Mouse (Mus musculus): Measurements from ENCODE around the gene Trim62.
A peak's percentile ranks its signal among the peaks of the same experiment; 100 is the strongest.

Trim62 gene

GRCm38 (mm10) chr4:128885540-128885939, 2.2 kb downstream of the Trim62 start:
- DNase-seq (ENCODE audit: low spot score in 2 of 2): no peak

DNA sequence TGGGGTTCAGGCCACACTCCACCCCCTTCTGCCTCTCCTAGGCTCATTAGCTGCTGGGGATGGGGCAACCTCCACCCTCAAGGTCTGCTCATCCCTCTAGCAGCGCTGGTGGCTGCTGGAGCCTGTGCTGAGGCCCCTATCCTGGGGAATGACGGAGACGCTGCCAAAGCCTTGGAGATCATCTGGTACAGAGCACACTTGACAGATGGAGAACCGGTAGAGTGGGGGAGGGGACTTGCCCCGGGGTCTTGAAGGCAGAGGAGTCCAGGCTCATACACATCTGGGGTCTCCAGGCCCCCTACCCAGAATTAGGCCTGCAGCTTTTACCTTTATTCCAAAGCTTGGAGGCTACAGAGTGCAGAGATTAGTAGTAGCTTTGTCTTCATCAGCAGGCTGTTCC, 3.2 kb downstream of the Trim62 start:
- DNase-seq (ENCODE audit: low spot score in 2 of 2): no peak

GRCm38 (mm10) chr4:128887026-128887425, 3.6 kb downstream of the Trim62 start:
- no peak for DNase-seq (ENCODE audit: low spot score in 2 of 2)

GRCm38 (mm10) chr4:128887641-128888091, 4.3 kb downstream of the Trim62 start:
- no peak for DNase-seq (ENCODE audit: low spot score in 2 of 2)

DNA sequence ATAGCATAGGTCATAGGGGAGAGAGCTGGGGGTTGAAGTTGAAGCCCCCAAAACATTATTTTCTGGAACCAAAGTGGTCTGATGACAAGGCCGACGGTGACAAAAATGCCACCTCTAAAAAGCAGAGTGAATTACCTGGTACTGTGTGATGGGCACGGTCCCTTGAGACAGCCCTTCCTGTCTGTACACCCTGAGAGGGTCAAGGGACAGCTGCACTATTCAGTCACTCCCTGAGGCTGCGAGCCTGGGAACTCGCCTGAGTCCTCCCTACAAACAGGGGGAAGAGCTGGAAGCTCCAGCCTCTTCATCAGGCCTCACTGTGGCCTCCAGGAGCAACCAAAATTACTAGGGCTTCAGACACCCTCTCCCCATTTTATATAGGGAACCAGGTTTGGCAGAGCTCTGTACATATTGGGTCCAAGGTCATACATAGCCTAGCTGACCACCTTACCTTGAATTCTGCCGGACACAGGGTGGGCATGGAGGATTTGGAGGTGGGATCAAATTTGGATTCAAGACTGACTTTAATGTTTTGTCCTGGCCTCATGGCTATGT, 5.1 kb downstream of the Trim62 start:
- DNase-seq (ENCODE audit: low spot score in 2 of 2): no peak

GRCm38 (mm10) chr4:128889752-128890630, 6.6 kb downstream of the Trim62 start:
- DNase-seq (ENCODE audit: low spot score in 2 of 2): no peak

GRCm38 (mm10) chr4:128891157-128891556, 7.8 kb downstream of the Trim62 start:
- DNase-seq (ENCODE audit: low spot score in 2 of 2): peak; percentile 47 to 67

DNA sequence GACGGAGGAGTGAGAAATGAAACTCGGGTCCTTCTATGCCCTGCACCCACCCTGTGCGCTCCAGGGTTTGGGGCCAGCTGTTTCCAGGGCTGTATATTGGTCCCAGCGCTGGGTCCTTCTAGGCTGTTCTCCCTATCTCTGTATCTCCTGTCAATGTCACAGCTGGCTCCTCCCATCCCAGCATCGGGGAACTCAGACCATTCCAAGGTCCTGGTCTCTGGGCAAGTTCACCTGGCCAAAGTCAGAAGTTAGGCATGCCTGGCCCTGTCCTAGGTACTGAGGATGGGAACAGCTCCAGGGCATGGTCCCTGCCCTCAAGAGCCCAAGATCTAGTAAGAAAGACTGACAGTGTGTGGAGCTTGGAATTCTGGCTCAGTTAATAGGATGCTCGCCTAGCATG, 8.4 kb downstream of the Trim62 start:
- DNase-seq (ENCODE audit: low spot score in 2 of 2): no peak

DNA sequence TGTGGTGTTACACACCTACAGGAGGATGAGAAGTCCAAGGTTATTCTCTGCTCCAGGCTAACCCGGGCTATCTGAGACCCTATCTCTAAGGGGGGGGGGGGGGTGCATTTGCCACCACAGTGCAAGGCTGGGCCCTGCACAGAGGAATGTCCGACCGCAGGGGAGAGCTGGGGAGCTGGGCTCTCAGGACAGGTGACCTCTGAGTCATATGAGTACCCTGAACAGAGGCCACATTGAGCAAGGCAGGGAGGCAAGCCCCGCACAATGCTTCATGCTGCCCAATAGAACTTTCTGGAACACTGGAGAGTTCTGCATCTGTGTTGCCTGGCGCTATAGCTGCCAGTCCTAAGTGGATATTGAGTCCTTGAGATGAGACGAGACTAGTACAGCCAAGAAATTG, 8.8 kb downstream of the Trim62 start:
- DNase-seq (ENCODE audit: low spot score in 2 of 2): no peak

- no peak for DNase-seq (ENCODE audit: low spot score in 2 of 2)
These were observed 10.7 kb downstream of the Trim62 start for GRCm38 (mm10) chr4:128894112-128894511.

GRCm38 (mm10) chr4:128895841-128896240, 12.5 kb downstream of the Trim62 start:
- DNase-seq (ENCODE audit: low spot score in 2 of 2): no peak

DNA sequence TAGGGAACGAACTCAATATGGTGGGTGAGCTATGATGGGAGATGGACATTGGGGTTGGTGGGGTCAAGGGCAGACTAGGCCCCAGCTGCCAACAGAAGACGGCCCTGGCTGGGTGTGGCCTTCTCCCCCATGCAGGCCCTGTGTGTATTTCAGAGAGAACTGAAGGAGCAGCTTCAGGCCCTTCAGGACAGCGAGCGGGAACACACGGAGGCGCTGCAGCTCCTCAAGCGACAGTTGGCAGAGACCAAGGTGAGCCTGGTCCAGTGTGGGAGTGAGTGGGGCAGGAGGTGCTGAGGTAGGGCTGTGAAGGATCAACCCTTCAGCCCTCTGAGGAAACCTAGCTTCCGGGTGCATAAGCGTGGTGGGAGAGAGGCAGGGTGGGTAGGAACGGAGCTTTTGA, 13.3 kb downstream of the Trim62 start:
- DNase-seq (ENCODE audit: low spot score in 2 of 2): no peak

DNA sequence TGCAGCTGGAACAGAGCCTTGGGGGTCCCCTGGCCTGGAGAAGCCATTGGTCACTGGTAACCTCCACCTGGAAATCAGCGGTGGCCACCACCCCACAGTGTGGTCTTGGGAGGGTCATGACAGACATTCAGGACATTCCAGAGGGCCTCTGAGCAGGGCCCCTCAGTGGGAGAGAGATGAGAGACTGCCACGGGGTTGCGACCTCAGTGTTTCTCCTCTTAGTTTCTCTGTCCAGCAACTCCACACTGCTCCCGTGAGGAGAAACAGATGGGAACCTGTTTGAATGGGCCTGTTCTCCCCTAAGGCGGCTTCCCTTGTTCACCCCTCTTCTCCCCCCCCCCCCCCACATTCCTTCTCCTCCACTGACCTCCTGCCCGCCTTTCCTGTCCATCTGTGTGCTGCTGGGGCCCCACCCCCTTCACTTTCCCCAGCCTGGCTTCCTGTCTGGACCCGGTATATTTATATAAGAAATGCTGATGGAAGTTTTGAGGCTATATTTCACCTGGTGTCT, 14.6 kb downstream of the Trim62 start:
- no peak for DNase-seq (ENCODE audit: low spot score in 2 of 2)

- DNase-seq (ENCODE audit: low spot score in 2 of 2): peak; percentile 67 to 83
These were observed 16.0 kb downstream of the Trim62 start for GRCm38 (mm10) chr4:128899332-128899731.

DNA sequence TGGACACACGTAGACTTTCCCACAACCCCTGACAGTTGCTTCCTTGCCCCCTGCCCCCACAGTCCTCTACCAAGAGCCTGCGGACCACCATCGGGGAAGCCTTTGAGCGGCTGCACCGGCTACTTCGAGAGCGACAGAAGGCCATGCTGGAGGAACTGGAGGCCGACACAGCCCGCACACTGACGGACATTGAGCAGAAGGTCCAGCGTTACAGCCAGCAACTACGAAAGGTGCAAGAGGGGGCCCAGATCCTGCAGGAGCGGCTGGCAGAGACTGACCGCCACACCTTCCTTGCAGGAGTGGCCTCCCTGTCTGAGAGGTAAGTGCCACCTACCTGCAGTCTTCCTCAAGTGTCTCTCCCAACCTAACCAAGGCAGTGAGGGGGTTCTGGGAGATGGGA, 17.1 kb downstream of the Trim62 start:
- DNase-seq (ENCODE audit: low spot score in 2 of 2): no peak

GRCm38 (mm10) chr4:128902390-128902789, 19.0 kb downstream of the Trim62 start:
- DNase-seq (ENCODE audit: low spot score in 2 of 2): no peak

DNA sequence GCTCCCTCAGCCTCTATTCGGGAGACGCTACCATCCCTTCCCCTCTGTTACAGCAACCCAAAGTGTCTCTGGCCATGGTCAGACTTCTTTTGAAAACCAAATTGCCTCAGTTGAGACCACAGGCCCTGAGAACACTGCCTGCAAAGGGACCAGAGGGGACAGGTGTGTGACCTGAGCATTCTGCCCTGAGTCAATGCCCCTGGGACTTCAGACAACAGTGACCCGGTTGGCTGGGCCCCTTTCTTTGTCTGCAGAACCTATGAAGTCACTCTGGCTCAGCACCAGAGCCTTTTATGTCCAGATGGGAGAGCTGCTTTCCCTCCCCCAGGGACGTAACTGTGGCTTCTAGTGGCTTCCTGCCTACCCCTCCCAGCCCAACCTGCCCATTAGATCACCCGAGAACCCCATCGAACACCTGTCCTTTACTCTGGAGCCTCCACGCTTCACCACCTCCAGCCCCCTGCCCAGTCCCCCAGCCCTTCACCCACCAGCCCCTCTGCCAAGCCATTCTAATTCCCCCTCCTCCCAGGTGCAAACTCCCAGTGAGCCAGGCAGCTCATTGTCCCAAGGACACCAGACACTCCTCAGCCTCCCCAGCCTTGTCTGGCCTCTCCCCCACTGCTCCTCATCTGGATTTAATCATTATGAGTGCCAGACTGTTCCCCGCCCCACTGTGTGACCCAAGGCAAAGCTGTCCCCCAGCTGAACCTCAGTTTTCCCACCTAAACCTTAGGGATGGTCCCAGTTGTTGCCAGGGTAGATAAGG, 20.8 kb downstream of the Trim62 start:
- no peak for DNase-seq (ENCODE audit: low spot score in 2 of 2)

- DNase-seq (ENCODE audit: low spot score in 2 of 2): no peak
These were observed 21.9 kb downstream of the Trim62 start for GRCm38 (mm10) chr4:128905251-128905650.

DNA sequence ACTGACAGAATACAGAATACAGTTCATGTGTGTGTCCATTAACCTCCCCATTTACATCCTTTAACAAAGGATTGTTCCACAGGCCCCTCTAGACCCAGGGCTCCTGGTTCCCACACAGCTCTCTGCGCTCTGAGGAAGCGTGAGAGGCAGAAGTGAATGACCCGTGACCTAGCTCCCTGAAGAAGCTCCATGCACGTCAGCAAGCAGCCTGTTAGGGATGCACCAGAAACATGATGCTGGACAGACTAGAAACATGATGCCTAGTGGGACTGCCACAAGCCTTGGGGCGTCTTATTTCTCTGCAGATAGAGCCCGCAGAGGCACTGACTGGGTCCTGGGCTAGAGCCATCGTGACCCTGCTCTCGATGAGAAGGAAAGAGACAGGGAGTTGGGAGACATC, 23.4 kb downstream of the Trim62 start:
- no peak for DNase-seq (ENCODE audit: low spot score in 2 of 2)

- DNase-seq (ENCODE audit: low spot score in 2 of 2): no peak
These were observed 24.0 kb downstream of the Trim62 start for GRCm38 (mm10) chr4:128907238-128907968.

GRCm38 (mm10) chr4:128908586-128909377, 25.4 kb downstream of the Trim62 start:
- peak; percentile 39 to 57 for DNase-seq (ENCODE audit: low spot score in 2 of 2)
